8 mouse cellular contexts compared by ENCODE assay signal in the genomic region with DNA sequence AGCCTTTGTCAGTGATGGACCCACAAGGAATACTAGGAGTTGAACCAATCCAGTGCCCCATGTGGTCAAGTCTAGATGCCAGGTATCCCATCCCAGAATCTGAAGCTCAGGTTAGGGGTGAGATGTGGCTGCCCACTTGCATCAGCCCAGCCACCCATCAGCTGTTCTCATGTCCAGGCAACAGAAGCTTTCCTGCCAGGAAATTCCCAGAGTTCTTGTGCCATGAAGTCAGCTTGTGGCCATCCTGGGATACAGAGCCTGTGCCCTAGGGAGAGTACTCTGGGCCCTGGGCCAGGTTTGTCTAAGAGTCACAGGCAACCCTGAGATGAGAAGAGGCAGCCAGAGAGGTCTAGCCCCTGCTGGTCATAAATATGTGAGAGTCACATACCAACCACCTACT. TPM values are rescaled to one million over a fixed set of nuclear protein-coding genes. Genes with fewer than 3 reads are reported as not detected.
DNase-seq lines count a peak whose midpoint lies in the region; ATAC-seq and TF ChIP-seq lines count a peak whose summit lies in the region.

No protein-coding gene starts in this region.

- H3ac ChIP-seq in myocyte (ENCODE audit: control insufficient read depth, insufficient read length), result no peak overlapping the region

- H3K9ac ChIP-seq in midbrain, embryonic 16.5 days (ENCODE audit: low read depth, low read length), result no peak overlapping the region
- no peak overlapping the region for H3K9ac ChIP-seq in intestine, postnatal 0 days (ENCODE audit: low read depth, low read length)
- no peak overlapping the region for H3K9ac ChIP-seq in forebrain, embryonic 11.5 days (ENCODE audit: low read length)

- peak overlapping the region; percentile 75; the same call in 1 of the 2 replicates for H3K4me2 ChIP-seq in midbrain, embryonic 16.5 days (ENCODE audit: low read length)
- H3K4me2 ChIP-seq in intestine, postnatal 0 days (replicated peaks; ENCODE audit: low read depth), result no peak overlapping the region
- H3K4me2 ChIP-seq in myocyte (ENCODE audit: low read depth), result peak overlapping the region; percentile 99
- H3K4me2 ChIP-seq in forebrain, embryonic 11.5 days (ENCODE audit: low read depth, low read length, severe bottlenecking), result no peak overlapping the region

- H3K27me3 ChIP-seq in midbrain, embryonic 16.5 days (ENCODE audit: control insufficient read depth, insufficient read depth, low read depth, low read length), result no peaks in the 10 kb centered on the region
- peaks cover 52% of the 10 kb centered on the region for H3K27me3 ChIP-seq in midbrain, embryonic 10.5 days (ENCODE audit: low read depth, poor library complexity, severe bottlenecking)
- no peaks in the 10 kb centered on the region for H3K27me3 ChIP-seq in intestine, postnatal 0 days (replicated peaks; ENCODE audit: control insufficient read depth, insufficient read depth, low read length)
- H3K27me3 ChIP-seq in myocyte (ENCODE audit: control insufficient read depth, insufficient read depth, insufficient read length), result no peaks in the 10 kb centered on the region
- no peaks in the 10 kb centered on the region for H3K27me3 ChIP-seq in forebrain, embryonic 11.5 days (ENCODE audit: control insufficient read depth, insufficient read depth, low read length)

- no peaks in the 10 kb centered on the region for H3K36me3 ChIP-seq in midbrain, embryonic 16.5 days (ENCODE audit: control insufficient read depth, insufficient read depth, low read length)
- H3K36me3 ChIP-seq in midbrain, embryonic 10.5 days, result no peaks in the 10 kb centered on the region
- H3K36me3 ChIP-seq in intestine, postnatal 0 days (ENCODE audit: control insufficient read depth, insufficient read depth), result no peaks in the 10 kb centered on the region; the same call in 1 of the 2 replicates
- peaks cover 30% of the 10 kb centered on the region for H3K36me3 ChIP-seq in myocyte (ENCODE audit: control insufficient read depth, insufficient read depth)
- no peaks in the 10 kb centered on the region for H3K36me3 ChIP-seq in forebrain, embryonic 11.5 days (ENCODE audit: control insufficient read depth, insufficient read depth, low read length)

- DNase-seq in midbrain, embryonic 10.5 days (ENCODE audit: low spot score), result no peak
- peak; percentile 80 to 86 for DNase-seq in heart, adult 18-20 months
- DNase-seq in spleen, postnatal 4 days (ENCODE audit: low spot score in 2 of 2), result no peak
- DNase-seq in forebrain, embryonic 11.5 days (ENCODE audit: low spot score), result no peak
- DNase-seq in cerebellum, adult 8-10 months, result no peak

- no peak overlapping the region for H3K27ac ChIP-seq in midbrain, embryonic 16.5 days (ENCODE audit: low read length)
- H3K27ac ChIP-seq in midbrain, embryonic 10.5 days (replicated peaks), result no peak overlapping the region
- no peak overlapping the region for H3K27ac ChIP-seq in intestine, postnatal 0 days (ENCODE audit: low read depth, low read length)
- no peak overlapping the region for H3K27ac ChIP-seq in forebrain, embryonic 11.5 days (ENCODE audit: low read depth, low read length)

- no peaks in the 10 kb centered on the region for H3K9me3 ChIP-seq in midbrain, embryonic 16.5 days (replicated peaks; ENCODE audit: control insufficient read depth, low read length, poor library complexity, severe bottlenecking)
- H3K9me3 ChIP-seq in midbrain, embryonic 10.5 days (replicated peaks), result no peaks in the 10 kb centered on the region
- H3K9me3 ChIP-seq in intestine, postnatal 0 days (ENCODE audit: control insufficient read depth), result no peaks in the 10 kb centered on the region
- no peaks in the 10 kb centered on the region for H3K9me3 ChIP-seq in forebrain, embryonic 11.5 days (ENCODE audit: control insufficient read depth, low read length)

- no peak for ATAC-seq in midbrain, embryonic 16.5 days
- ATAC-seq in intestine, postnatal 0 days, result no peak
- ATAC-seq in forebrain, embryonic 11.5 days (replicated peaks; ENCODE audit: low FRiP score), result no peak

- peaks cover 61% of the 10 kb centered on the region for H3K79me2 ChIP-seq in myocyte (ENCODE audit: control insufficient read depth, insufficient read depth)

- TF ChIP-seq CTCF in intestine, postnatal 0 days (IDR thresholded peaks at IDR 0.05; ENCODE audit: low read depth), result 0 out of 2 replicates have a peak, but pooled peaks have one; percentile 8

- H3K4me1 ChIP-seq in midbrain, embryonic 16.5 days (ENCODE audit: control insufficient read depth, insufficient read depth, low read length), result peaks cover 16% of the 10 kb centered on the region
- H3K4me1 ChIP-seq in midbrain, embryonic 10.5 days, result peaks cover 27% of the 10 kb centered on the region
- H3K4me1 ChIP-seq in intestine, postnatal 0 days (replicated peaks; ENCODE audit: control insufficient read depth, insufficient read depth, low read length), result peaks cover 3% of the 10 kb centered on the region; the same call in 1 of the 2 replicates
- peaks cover 4% of the 10 kb centered on the region; the same call in 1 of the 2 replicates for H3K4me1 ChIP-seq in forebrain, embryonic 11.5 days (replicated peaks; ENCODE audit: control insufficient read depth, insufficient read depth, low read length)

- TF ChIP-seq POLR2A in myocyte (IDR thresholded peaks at IDR 0.05; ENCODE audit: insufficient read length, low read depth), result peak; percentile 52

- H3K4me3 ChIP-seq in midbrain, embryonic 16.5 days (ENCODE audit: low read depth, low read length), result no peak overlapping the region
- H3K4me3 ChIP-seq in midbrain, embryonic 10.5 days, result no peak overlapping the region
- H3K4me3 ChIP-seq in intestine, postnatal 0 days (ENCODE audit: low read depth, low read length), result no peak overlapping the region
- peak overlapping the region; percentile 90 for H3K4me3 ChIP-seq in myocyte
- no peak overlapping the region for H3K4me3 ChIP-seq in forebrain, embryonic 11.5 days (ENCODE audit: low read depth, low read length)

TF ChIP-seq in myocyte, 11 proteins besides CTCF, POLR2A, EP300 and RAD21:
- TF ChIP-seq POLR2AphosphoS2 (IDR thresholded peaks at IDR 0.05; ENCODE audit: insufficient read length, low read depth), result peak; percentile 85
- TF ChIP-seq REST (IDR thresholded peaks at IDR 0.05; ENCODE audit: insufficient read depth, insufficient read length), result no peak
- TF ChIP-seq MAX (IDR thresholded peaks at IDR 0.05; ENCODE audit: low read depth), result no peak
- TF ChIP-seq TCF12 (IDR thresholded peaks at IDR 0.05; ENCODE audit: insufficient read depth, poor library complexity, severe bottlenecking), result peak; percentile 67
- peak; percentile 76 to 96 (median 78) for TF ChIP-seq MYOG (IDR thresholded peaks at IDR 0.05; ENCODE audit: control insufficient read depth in 1 of 3, insufficient read depth in 1 of 3, insufficient read length in 2 of 3, low read depth in 2 of 3)
- TF ChIP-seq MYOD1 (IDR thresholded peaks at IDR 0.05; ENCODE audit: control insufficient read depth in 1 of 3, insufficient read length in 2 of 3, low read depth in 2 of 3), result peak; percentile 39 to 90 (median 86)
- peak; percentile 18 for TF ChIP-seq TCF3 (IDR thresholded peaks at IDR 0.05; ENCODE audit: insufficient read length, low read depth)
- TF ChIP-seq CEBPB (IDR thresholded peaks at IDR 0.05; ENCODE audit: insufficient read depth, poor library complexity, severe bottlenecking), result peak; percentile 95

RNA-seq across cellular contexts. Expression of a gene that starts 2.3 kb away (rescaled TPM):
- 31.6 and 38.2 TPM in 2 replicates for polyA plus RNA-seq in midbrain, embryonic 16.5 days (2015; fragmentation: Nextera tagmentation; extraction: Ambion mirVana)
- polyA plus RNA-seq in midbrain, embryonic 10.5 days (2016; fragmentation: Nextera tagmentation; extraction: Ambion mirVana), result 5.5 and 5.8 TPM in 2 replicates
- 10 to 100 TPM; 31.8 to 34.9 TPM for total RNA-seq in heart, adult 18-20 months (2021)
- 4.7 and 4.8 TPM in 2 replicates for polyA plus RNA-seq in intestine, postnatal 0 days (2015; fragmentation: Nextera tagmentation; extraction: Ambion mirVana)
- polyA plus RNA-seq in myocyte (2012; fragmentation: generic; extraction: Trizol), result 557 TPM
- 5.9 and 6.1 TPM in 2 replicates for polyA plus RNA-seq in forebrain, embryonic 11.5 days (2014; fragmentation: Nextera tagmentation; extraction: Ambion mirVana)

RNA-seq across cellular contexts. Expression of a gene that starts 42.2 kb away (rescaled TPM):
- polyA plus RNA-seq in midbrain, embryonic 16.5 days (2015; fragmentation: Nextera tagmentation; extraction: Ambion mirVana), result 21.4 and 21.8 TPM in 2 replicates
- 34.6 and 35.6 TPM in 2 replicates for polyA plus RNA-seq in midbrain, embryonic 10.5 days (2016; fragmentation: Nextera tagmentation; extraction: Ambion mirVana)
- 1 to 10 TPM; 6.6 to 6.8 TPM for total RNA-seq in heart, adult 18-20 months (2021)
- polyA plus RNA-seq in intestine, postnatal 0 days (2015; fragmentation: Nextera tagmentation; extraction: Ambion mirVana), result 63.6 and 65.8 TPM in 2 replicates
- 15.2 TPM for polyA plus RNA-seq in myocyte (2012; fragmentation: generic; extraction: Trizol)
- 34.5 and 35.1 TPM in 2 replicates for polyA plus RNA-seq in forebrain, embryonic 11.5 days (2014; fragmentation: Nextera tagmentation; extraction: Ambion mirVana)

RNA-seq across cellular contexts. Expression of a gene that starts 42.2 kb away (rescaled TPM):
- polyA plus RNA-seq in midbrain, embryonic 16.5 days (2015; fragmentation: Nextera tagmentation; extraction: Ambion mirVana), result 2.9 TPM in 2 replicates
- polyA plus RNA-seq in midbrain, embryonic 10.5 days (2016; fragmentation: Nextera tagmentation; extraction: Ambion mirVana), result 1.4 and 2.0 TPM in 2 replicates
- under 1 TPM; 0.12 to 0.13 TPM for total RNA-seq in heart, adult 18-20 months (2021)
- 0.61 and 0.89 TPM in 2 replicates for polyA plus RNA-seq in intestine, postnatal 0 days (2015; fragmentation: Nextera tagmentation; extraction: Ambion mirVana)
- polyA plus RNA-seq in myocyte (2012; fragmentation: generic; extraction: Trizol), result 6.6 TPM
- polyA plus RNA-seq in forebrain, embryonic 11.5 days (2014; fragmentation: Nextera tagmentation; extraction: Ambion mirVana), result 0.92 and 1.5 TPM in 2 replicates

RNA-seq across cellular contexts. Expression of a gene that starts 57.9 kb away (rescaled TPM):
- 215 and 256 TPM in 2 replicates for polyA plus RNA-seq in midbrain, embryonic 16.5 days (2015; fragmentation: Nextera tagmentation; extraction: Ambion mirVana)
- 207 and 236 TPM in 2 replicates for polyA plus RNA-seq in midbrain, embryonic 10.5 days (2016; fragmentation: Nextera tagmentation; extraction: Ambion mirVana)
- total RNA-seq in heart, adult 18-20 months (2021), result 1 to 10 TPM; 5.2 to 5.5 TPM
- 46.8 and 54.2 TPM in 2 replicates for polyA plus RNA-seq in intestine, postnatal 0 days (2015; fragmentation: Nextera tagmentation; extraction: Ambion mirVana)
- 157 TPM for polyA plus RNA-seq in myocyte (2012; fragmentation: generic; extraction: Trizol)
- polyA plus RNA-seq in forebrain, embryonic 11.5 days (2014; fragmentation: Nextera tagmentation; extraction: Ambion mirVana), result 75.9 and 83.8 TPM in 2 replicates

Comparison
In these comparisons a context has a peak if more than half of its experiments do, and no peak if none do; other contexts are left out.
1. H3K4me2 ChIP-seq: peak in midbrain, embryonic 16.5 days (single experiment) and myocyte (single experiment); none in intestine, postnatal 0 days (single experiment) and forebrain, embryonic 11.5 days (single experiment).
2. DNase-seq: peak in heart, adult 18-20 months (2 of 2); none in midbrain, embryonic 10.5 days (single experiment), spleen, postnatal 4 days (0 of 2), forebrain, embryonic 11.5 days (single experiment) and cerebellum, adult 8-10 months (single experiment).
3. RNA of a gene that starts 2.3 kb away (polyA plus RNA-seq): 557 TPM in myocyte (single experiment); 31.6 to 38.2 TPM in midbrain, embryonic 16.5 days, 5.9 to 6.1 TPM in forebrain, embryonic 11.5 days, 5.5 to 5.8 TPM in midbrain, embryonic 10.5 days and 4.7 to 4.8 TPM in intestine, postnatal 0 days; every median in the first group is over 10 times any median in the second.